Comparison of ENCODE assay signal across 29 mouse cellular contexts in the genomic region with DNA sequence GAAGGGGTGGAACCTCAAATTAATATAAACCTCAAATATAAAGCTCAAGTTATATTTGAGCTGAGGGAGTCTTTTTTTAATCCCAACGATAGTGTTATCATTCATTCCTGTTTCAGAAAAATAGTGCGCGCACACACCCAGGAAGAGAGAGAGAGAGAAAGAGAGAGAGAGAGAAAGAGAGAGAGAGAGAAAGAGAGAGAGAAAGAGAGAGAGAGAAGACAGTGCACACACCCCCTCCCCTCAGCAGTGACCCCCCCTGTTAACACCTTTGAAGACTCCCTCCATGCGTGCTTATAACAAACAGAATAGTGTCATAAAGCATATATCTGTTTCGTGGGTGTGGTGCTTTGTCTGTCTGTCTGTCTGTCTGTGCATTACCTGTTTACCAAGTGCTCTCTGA. TPM values are rescaled to one million over a fixed set of nuclear protein-coding genes. Genes with fewer than 3 reads are reported as not detected.
"Had no signal": no experiment of that assay in that cellular context is flagged by ENCODE, and none has a peak within 500 bp of the region (broad histone marks: within the 10 kb centered on the region; RNA-seq: fewer than 3 reads in every experiment).

No protein-coding gene starts in this region.

- H3K4me2 ChIP-seq: limb, embryonic 13.5 days; lung, embryonic 14.5 days; midbrain, embryonic 12.5 days; midbrain, embryonic 15.5 days; neural tube, embryonic 13.5 days had no signal

- H3K9ac ChIP-seq: limb, embryonic 13.5 days; lung, embryonic 14.5 days; midbrain, embryonic 12.5 days; midbrain, embryonic 15.5 days; neural tube, embryonic 13.5 days had no signal

- H3K4me1 ChIP-seq: midbrain, embryonic 15.5 days had no signal

- H3K9me3 ChIP-seq: limb, embryonic 10.5 days; limb, embryonic 13.5 days; midbrain, embryonic 12.5 days; midbrain, embryonic 15.5 days; neural tube, embryonic 13.5 days had no signal

- ATAC-seq: intestine, postnatal 0 days; lung, postnatal 0 days; midbrain, embryonic 15.5 days had no signal

- H3K4me3 ChIP-seq: layer of hippocampus, adult 2 months; limb, embryonic 10.5 days; limb, embryonic 13.5 days; midbrain, embryonic 12.5 days; midbrain, embryonic 15.5 days; neural tube, embryonic 13.5 days had no signal

- H3K27ac ChIP-seq: kidney, postnatal 0 days; layer of hippocampus, adult 2 months; limb, embryonic 10.5 days; limb, embryonic 13.5 days; macrophage; midbrain, embryonic 12.5 days; midbrain, embryonic 15.5 days; neural tube, embryonic 13.5 days; stomach, postnatal 0 days had no signal

- H3K27me3 ChIP-seq: limb, embryonic 13.5 days; midbrain, embryonic 12.5 days; midbrain, embryonic 15.5 days; neural tube, embryonic 13.5 days had no signal

- H3K36me3 ChIP-seq: limb, embryonic 10.5 days; limb, embryonic 13.5 days; midbrain, embryonic 12.5 days; midbrain, embryonic 15.5 days; neural tube, embryonic 13.5 days had no signal

- DNase-seq: kidney, adult 2 months; kidney, postnatal 25 days; layer of hippocampus, adult 9-11 months; lung, embryonic 14.5 days; retina, postnatal 1 day; right cerebral cortex, postnatal 25 days; thymus, adult 2 months; thymus, postnatal 14 days; thymus, postnatal 4 days had no signal

RNA-seq across cellular contexts. Expression of a gene that starts 18.2 kb away (rescaled TPM):
- total RNA-seq: layer of hippocampus, adult 2 months; layer of hippocampus, postnatal 25 days; left cerebral cortex, adult 18-20 months; left cerebral cortex, postnatal 25 days; liver, adult 2 months had no signal
- polyA plus RNA-seq: intestine, embryonic 14.5 days; intestine, postnatal 0 days; liver, adult 2 months; midbrain, embryonic 15.5 days had no signal

RNA-seq across cellular contexts. Expression of a gene that starts 40.3 kb away (rescaled TPM):
- total RNA-seq: layer of hippocampus, adult 2 months; layer of hippocampus, postnatal 25 days; left cerebral cortex, adult 18-20 months; left cerebral cortex, postnatal 25 days; megakaryocyte, adult 5-6 weeks; neutrophil, adult 5-6 weeks had no signal
- polyA plus RNA-seq: kidney, adult 2 months; kidney, embryonic 14.5 days; kidney, postnatal 0 days; limb, embryonic 10.5 days; lung, embryonic 14.5 days; lung, postnatal 0 days; macrophage; midbrain, embryonic 12.5 days; neural tube, embryonic 13.5 days; stomach, embryonic 14.5 days had no signal
